Mouse (Mus musculus) ES-E14 (cell line): ENCODE measurements around the gene Acot3. TPM values are rescaled to one million over a fixed set of nuclear protein-coding genes. Genes with fewer than 3 reads are reported as not detected.
A peak's percentile ranks its signal among the peaks of the same experiment; 100 is the strongest.
"Not testable (repeated sequence)": the region's sequence is repeated elsewhere in the genome, so short reads cannot be mapped to it uniquely, and the experiment has no call there.

Source experiments
- DNase-seq: peaks from one replicate; pipeline ENCODE4 v3.0.0-alpha.2; 2013; ENCODE audit warnings: low read depth, low spot score
- H3K27ac ChIP-seq: 2 replicates; pipeline ENCODE4 v1.5.1; 2012; ENCODE audit warnings: low read depth, mild to moderate bottlenecking, low read length, moderate library complexity, mixed read lengths; ENCODE audit not compliant: poor library complexity, insufficient read depth, severe bottlenecking
- H3K36me3 ChIP-seq: 2 replicates; pipeline ENCODE4 v1.6.1; 2012; ENCODE audit warnings: mild to moderate bottlenecking, low read length, moderate library complexity, mixed read lengths; ENCODE audit not compliant: control insufficient read depth, poor library complexity, insufficient read depth, severe bottlenecking
- H3K4me1 ChIP-seq, 2 experiments: fragments of 150-350 bp in 1 of 2; sonication (generic) in 1 of 2; 2 replicates each; pipeline ENCODE4 v1.6.1; 2012; ENCODE audit warnings: low read length in 2 of 2, mild to moderate bottlenecking in 1 of 2, mixed read lengths in 1 of 2; ENCODE audit not compliant: control insufficient read depth in 2 of 2, insufficient read depth in 2 of 2, poor library complexity in 1 of 2
- H3K4me3 ChIP-seq, 2 experiments: fragments of 150-350 bp in 1 of 2; sonication (generic) in 1 of 2; 2 replicates each; pipeline ENCODE4 v1.5.1; 2012; ENCODE audit warnings: low read length in 2 of 2, low read depth in 1 of 2, mild to moderate bottlenecking in 1 of 2, mixed read lengths in 1 of 2; ENCODE audit not compliant: insufficient read depth in 1 of 2, poor library complexity in 1 of 2, severe bottlenecking in 1 of 2
- H3K9ac ChIP-seq: 2 replicates; pipeline ENCODE4 v1.6.1; 2012; ENCODE audit warnings: low read depth, mild to moderate bottlenecking, low read length, mixed read lengths; ENCODE audit not compliant: poor library complexity, insufficient read depth, severe bottlenecking
- H3K9me3 ChIP-seq: fragments of 150-350 bp; sonication (generic); 2 replicates; pipeline ENCODE4 v1.6.1; 2012; ENCODE audit warnings: low read depth, mild to moderate bottlenecking, low read length; ENCODE audit not compliant: control insufficient read depth, insufficient read depth
- CHD2 ChIP-seq: IDR thresholded peaks from 2 replicates; pipeline ENCODE4 v1.6.1; 2014; ENCODE audit warnings: mild to moderate bottlenecking, low read depth, low read length, inconsistent platforms
- HCFC1 ChIP-seq: IDR thresholded peaks from 2 replicates; pipeline ENCODE4 v1.6.1; 2012; ENCODE audit warnings: low read length, inconsistent platforms, borderline replicate concordance; ENCODE audit not compliant: insufficient read depth
- MAFK ChIP-seq: IDR thresholded peaks from 2 replicates; pipeline ENCODE4 v1.6.1; 2014; ENCODE audit warnings: mild to moderate bottlenecking, low read depth, low read length, inconsistent platforms; ENCODE audit not compliant: insufficient read depth
- ZC3H11A ChIP-seq: IDR thresholded peaks from 2 replicates; pipeline ENCODE4 v1.6.1; 2012; ENCODE audit warnings: low read depth, mild to moderate bottlenecking, inconsistent platforms, low read length, borderline replicate concordance
- ZNF384 ChIP-seq: IDR thresholded peaks from 2 replicates; pipeline ENCODE4 v1.6.1; 2012; ENCODE audit warnings: low read depth, low read length, inconsistent platforms
- in situ Hi-C, 2 experiments: fragments of 600-800 bp; cut with MboI; formaldehyde crosslinking; loops; one replicate each; pipeline ENCODE4 v1.15.1; 2025; ENCODE audit warnings: low sequenced_read_pairs in 2 of 2, inconsistent platforms in 1 of 2; ENCODE audit not compliant: unreplicated experiment in 2 of 2
- total RNA-seq: library from RNA; depleted of rRNA; stranded (reverse); fragments of 300-350 nt; gene quantifications from 2 replicates; pipeline ENCODE4 v1.2.3, GENCODE M21; 2012

Gene Acot3
- total RNA-seq, 1 experiment = 0.27 TPM

DNA sequence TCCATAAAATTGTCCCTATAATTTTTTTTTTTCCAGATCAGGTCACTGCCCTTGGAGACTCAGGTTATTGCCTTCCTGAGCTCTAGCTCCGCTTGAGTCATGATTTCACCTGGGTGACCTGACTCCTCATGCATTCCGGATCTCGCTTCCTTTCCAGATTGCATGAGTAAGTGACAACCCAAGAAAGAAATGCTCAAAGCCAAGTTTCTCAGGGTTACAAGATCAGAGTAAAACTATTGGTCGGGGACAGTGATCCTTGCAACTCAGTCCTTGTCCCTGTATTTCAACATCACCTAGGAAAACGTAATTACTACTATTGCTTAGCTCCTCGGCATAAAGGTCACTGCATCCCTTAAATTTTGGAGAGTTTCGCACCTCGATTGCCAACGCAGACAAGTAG is 17.0 kb downstream of the Acot3 start, which contains the start of gene Acot5:
Gene Acot5, plus strand, starts transcription at position 340 of the 400 bp plus-strand sequence.
- peak within 1 kb of the TSS; percentile 36; the same call in 1 of the 2 replicates for H3K9ac ChIP-seq
- no peaks in the 10 kb centered on the region for H3K36me3 ChIP-seq
- no peaks in the 10 kb centered on the region for H3K9me3 ChIP-seq
- peak within 1 kb of the TSS; percentile 49 to 67; a peak in 3 of 4 replicates for H3K4me3 ChIP-seq
- TF ChIP-seq MAFK (no peak), ZC3H11A (no peak), ZNF384 (no peak), HCFC1 (no peak), CHD2 (no peak)
- in situ Hi-C loops = no loop called here
- DNase-seq = no peak
- no peak within 1 kb of the TSS for H3K27ac ChIP-seq
- H3K4me1 ChIP-seq = no peaks in the 10 kb centered on the region

DNA sequence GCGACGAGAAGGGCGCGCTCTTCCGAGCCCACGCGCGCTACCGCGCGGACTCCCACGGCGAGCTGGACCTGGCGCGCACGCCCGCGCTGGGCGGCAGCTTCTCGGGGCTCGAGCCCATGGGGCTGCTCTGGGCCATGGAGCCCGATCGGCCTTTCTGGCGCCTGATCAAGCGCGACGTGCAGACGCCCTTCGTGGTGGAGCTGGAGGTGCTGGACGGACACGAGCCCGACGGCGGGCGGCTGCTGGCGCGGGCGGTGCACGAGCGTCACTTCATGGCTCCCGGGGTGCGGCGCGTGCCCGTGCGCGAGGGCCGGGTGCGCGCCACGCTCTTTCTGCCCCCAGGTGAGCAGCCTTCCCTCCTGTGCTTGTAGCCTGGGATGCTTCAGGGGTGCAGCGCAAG is 17.6 kb downstream of the Acot3 start:
- peak; percentile 13 for DNase-seq
- H3K4me1 ChIP-seq, H3K36me3 ChIP-seq, in situ Hi-C loops, H3K9me3 ChIP-seq, H3K27ac ChIP-seq: not testable (repeated sequence)
- peak overlapping the region; percentile 49 to 67; a peak in 3 of 4 replicates for H3K4me3 ChIP-seq
- H3K9ac ChIP-seq = peak overlapping the region; percentile 36; the same call in 1 of the 2 replicates

DNA sequence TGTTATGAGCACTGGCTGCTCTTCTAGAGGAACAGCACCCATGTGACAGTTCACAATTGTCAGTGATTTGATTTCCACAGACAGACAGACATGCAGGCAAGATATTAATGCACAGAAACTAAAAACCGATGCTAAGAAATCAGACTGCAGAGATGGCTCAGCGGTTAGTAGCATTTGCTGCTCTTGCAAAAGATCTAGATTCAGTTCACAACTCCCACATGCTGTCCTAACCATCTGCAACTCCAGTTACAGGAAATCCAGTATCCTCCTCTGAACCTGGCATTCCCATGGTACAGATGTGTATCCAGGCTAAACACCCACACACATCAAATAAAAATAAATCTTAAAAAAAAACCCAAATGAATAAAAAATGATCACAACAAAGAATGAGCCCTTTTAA is 19.8 kb downstream of the Acot3 start:
- no peaks in the 10 kb centered on the region for H3K4me1 ChIP-seq
- H3K9me3 ChIP-seq = no peaks in the 10 kb centered on the region
- TF ChIP-seq CHD2 = no peak
- no peak for TF ChIP-seq ZC3H11A
- no peak for TF ChIP-seq MAFK
- TF ChIP-seq ZNF384 = no peak
- no peak for TF ChIP-seq HCFC1
- H3K36me3 ChIP-seq = no peaks in the 10 kb centered on the region
- no peak overlapping the region for H3K9ac ChIP-seq
- H3K4me3 ChIP-seq = no peak overlapping the region
- in situ Hi-C loops = no loop called here
- no peak overlapping the region for H3K27ac ChIP-seq
- DNase-seq = no peak

DNA sequence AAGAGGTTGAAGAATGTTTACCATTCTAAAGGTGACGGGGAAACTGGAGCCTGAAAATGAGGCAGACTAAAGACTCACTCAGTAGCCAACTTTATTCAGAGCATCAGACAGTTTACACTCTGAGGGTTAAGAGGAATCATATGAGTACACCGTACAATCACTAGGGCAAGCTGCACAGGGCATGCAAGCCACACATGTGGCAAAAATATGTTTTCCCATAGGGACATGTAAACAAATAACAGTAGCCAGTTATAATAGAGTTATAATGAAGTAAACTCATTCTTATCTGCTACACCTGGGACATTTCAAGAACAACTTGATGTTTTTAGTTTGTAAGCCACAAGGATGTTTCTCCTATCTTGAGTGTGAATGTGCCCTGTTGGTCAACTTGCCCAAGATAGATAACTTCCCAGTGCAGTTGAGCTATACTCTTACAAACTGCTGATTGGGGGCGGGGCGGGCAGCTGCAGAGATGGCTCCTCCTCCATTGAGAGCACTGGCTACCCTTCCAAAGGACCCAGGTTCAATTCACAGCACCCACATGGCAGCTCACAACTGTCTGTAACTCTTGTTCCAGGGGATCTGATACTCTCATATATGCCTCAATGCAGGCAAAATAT is 25.5 kb downstream of the Acot3 start:
- Histone ChIP-seq H3K27ac (no peak overlapping the region), H3K4me1 (no peaks in the 10 kb centered on the region), H3K9me3 (no peaks in the 10 kb centered on the region), H3K4me3 (no peak overlapping the region), H3K9ac (no peak overlapping the region), H3K36me3 (no peaks in the 10 kb centered on the region)
- TF ChIP-seq MAFK (no peak), ZC3H11A (no peak), HCFC1 (no peak), ZNF384 (no peak), CHD2 (no peak)
- in situ Hi-C loops = no loop called here
- DNase-seq = no peak

DNA sequence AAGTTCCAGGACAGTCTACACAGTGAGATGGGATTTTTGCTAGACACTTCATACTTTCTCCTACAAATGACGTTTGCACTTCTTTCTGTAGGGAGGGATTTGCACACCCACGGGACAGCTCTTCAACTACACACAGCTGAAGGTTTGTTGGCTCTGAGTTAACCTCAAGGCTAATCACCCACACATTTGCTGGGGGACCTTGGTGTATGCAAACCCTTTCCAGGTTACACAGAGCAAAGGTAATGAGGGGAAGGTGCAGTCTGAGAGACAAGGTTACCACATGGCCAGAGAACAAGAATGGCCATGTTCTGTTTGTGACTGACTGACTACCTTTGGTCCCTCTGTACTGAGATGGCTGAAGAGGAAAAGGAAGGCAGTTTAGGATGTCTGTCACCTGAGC is 31.9 kb downstream of the Acot3 start:
- TF ChIP-seq ZC3H11A (no peak), HCFC1 (no peak), MAFK (no peak), ZNF384 (no peak), CHD2 (no peak)
- Histone ChIP-seq H3K9me3 (no peaks in the 10 kb centered on the region), H3K36me3 (no peaks in the 10 kb centered on the region), H3K9ac (no peak overlapping the region), H3K27ac (no peak overlapping the region), H3K4me3 (no peak overlapping the region), H3K4me1 (no peaks in the 10 kb centered on the region)
- in situ Hi-C loops = no loop called here
- no peak for DNase-seq
